Mouse (Mus musculus) CD4-positive, CD25-positive, alpha-beta regulatory T cell, adult 9 weeks (primary cell): ENCODE measurements around the gene Klc1. TPM values are rescaled to one million over a fixed set of nuclear protein-coding genes. Genes with fewer than 3 reads are reported as not detected.

ENCODE experiments used
- polyA plus RNA-seq: library from polyadenylated mRNA; unstranded; fragments of 100-300 nt; shearing (Covaris generic); gene quantifications from one replicate; pipeline ENCODE4 v1.2.1, GENCODE M21; 2017

Gene Klc1
- 16.4 TPM for polyA plus RNA-seq

GRCm38 (mm10) chr12:111758381-111759175 lies at the start of gene Klc1:
Gene Klc1, plus strand, starts transcription at chr12:111758849.

GRCm38 (mm10) chr12:111713004-111713651 lies 45.5 kb upstream of the Klc1 start, which contains the start of the genes Bag5 and Apopt1:
Gene Bag5, minus strand, starts transcription at chr12:111713257.
Gene Apopt1, plus strand, starts transcription at chr12:111713261.

GRCm38 (mm10) chr12:111813766-111814617 lies 55.3 kb downstream of the Klc1 start, which contains the start of the genes Xrcc3 and Zfyve21:
Gene Xrcc3, minus strand, starts transcription at chr12:111813873.
Gene Zfyve21, plus strand, starts transcription at chr12:111814170.

Other genes starting within 250 kb of the Klc1 start
- 107 TPM for gene Eif5, start 220.8 kb upstream of the Klc1 start, polyA plus RNA-seq
- gene Mark3, start 184.3 kb upstream of the Klc1 start, polyA plus RNA-seq = 14.7 TPM
- gene Ckb, start 86.5 kb upstream of the Klc1 start, polyA plus RNA-seq = 41.3 TPM
- 25.4 TPM for gene Trmt61a, start 80.7 kb upstream of the Klc1 start, polyA plus RNA-seq
- gene Bag5, start 45.6 kb upstream of the Klc1 start, polyA plus RNA-seq = 48.8 TPM
- 49.5 TPM for gene Apopt1, start 45.6 kb upstream of the Klc1 start, polyA plus RNA-seq
- gene Xrcc3, start 55.0 kb downstream of the Klc1 start, polyA plus RNA-seq = 4.9 TPM
- gene Zfyve21, start 55.3 kb downstream of the Klc1 start, polyA plus RNA-seq = 9.0 TPM
- gene Ppp1r13b, start 149.3 kb downstream of the Klc1 start, polyA plus RNA-seq = 4.8 TPM
- 250 TPM for gene Atp5mpl, start 208.1 kb downstream of the Klc1 start, polyA plus RNA-seq
- not detected for gene Tdrd9, start 212.7 kb downstream of the Klc1 start, polyA plus RNA-seq
- gene Rd3l, start 222.5 kb downstream of the Klc1 start, polyA plus RNA-seq = not detected